Mouse (Mus musculus) liver, adult (tissue): ENCODE results near the gene Kit.

Experiments used
- GATA4 ChIP-seq: IDR thresholded peaks from 2 replicates; pipeline ENCODE4 v1.6.1; 2014; ENCODE audit warnings: mild to moderate bottlenecking, low read length; ENCODE audit not compliant: insufficient replicate concordance

The Kit gene

DNA sequence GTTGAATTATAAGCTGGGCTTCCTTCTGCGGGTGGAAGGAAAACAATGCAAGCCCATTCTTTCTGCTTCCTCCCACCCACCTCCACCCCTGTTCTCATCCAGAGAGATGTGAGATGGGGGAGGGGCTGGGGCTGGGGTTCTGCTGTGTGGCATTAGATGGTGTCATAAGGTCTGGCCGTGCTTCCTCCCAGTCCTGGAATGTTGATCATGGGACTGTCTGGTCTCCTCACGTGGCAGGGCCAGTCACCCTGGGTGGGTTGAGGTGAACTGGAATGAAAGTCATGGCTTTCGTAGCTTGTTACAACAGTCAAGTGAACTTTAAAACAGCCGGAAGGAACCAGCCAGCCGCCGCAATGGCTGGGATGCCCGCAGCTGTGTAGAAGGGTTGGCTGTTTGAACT is 78.7 kb downstream of the Kit start:
- TF ChIP-seq GATA4 = no peak

DNA sequence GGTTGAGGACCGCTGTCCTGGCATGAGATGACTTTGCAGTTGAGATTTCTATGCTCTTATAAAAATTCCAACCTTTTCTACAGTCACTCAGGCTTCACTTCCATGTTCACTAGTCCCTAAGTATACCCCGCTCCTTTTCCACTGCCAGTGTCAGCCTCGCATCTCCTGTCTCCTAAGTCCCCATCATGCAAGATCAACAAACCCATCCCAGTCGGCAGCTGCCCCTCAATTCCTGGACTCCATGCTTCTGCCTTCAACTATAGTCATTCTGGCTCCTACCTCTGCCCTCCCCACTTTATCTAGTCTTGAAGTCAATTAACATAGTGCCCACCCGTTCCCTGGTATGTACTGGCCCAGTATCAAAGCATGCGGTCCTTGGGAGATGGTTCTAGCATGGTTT is 83.9 kb downstream of the Kit start:
- no peak for TF ChIP-seq GATA4

DNA sequence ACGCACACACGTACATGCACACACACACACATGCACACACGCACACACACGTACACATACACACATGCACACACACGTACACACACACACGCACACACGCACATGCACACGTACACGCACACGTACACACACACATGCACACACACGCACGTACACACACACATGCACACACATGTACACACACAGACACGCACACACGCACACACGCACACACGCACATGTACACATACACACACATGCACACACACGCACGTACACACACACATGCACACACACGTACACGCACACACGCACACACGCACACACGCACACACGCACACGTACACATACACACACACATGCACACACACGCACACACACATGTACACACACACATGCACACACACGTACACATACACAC is 85.6 kb downstream of the Kit start:
- TF ChIP-seq GATA4 = no peak

DNA sequence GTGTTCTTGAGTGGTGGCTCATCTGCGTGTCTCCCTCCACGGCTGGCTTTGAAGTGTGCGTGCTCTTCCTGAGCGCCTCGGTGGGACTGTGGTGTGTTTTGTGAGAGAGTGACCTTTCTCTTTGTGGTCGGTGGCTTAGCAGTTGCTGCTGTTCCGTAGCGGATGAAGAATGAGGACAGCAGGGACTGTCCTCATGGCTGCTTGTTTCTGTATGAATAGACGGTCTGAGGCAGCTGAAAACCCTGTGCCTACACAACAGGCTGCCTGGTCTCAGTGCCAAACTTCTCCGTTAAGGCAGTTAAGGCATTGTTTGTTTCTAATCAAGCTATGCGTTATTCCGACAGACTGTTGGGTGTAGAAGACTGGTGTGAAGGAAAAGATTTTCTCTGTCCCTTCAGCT is 87.8 kb downstream of the Kit start:
- TF ChIP-seq GATA4 = no peak

DNA sequence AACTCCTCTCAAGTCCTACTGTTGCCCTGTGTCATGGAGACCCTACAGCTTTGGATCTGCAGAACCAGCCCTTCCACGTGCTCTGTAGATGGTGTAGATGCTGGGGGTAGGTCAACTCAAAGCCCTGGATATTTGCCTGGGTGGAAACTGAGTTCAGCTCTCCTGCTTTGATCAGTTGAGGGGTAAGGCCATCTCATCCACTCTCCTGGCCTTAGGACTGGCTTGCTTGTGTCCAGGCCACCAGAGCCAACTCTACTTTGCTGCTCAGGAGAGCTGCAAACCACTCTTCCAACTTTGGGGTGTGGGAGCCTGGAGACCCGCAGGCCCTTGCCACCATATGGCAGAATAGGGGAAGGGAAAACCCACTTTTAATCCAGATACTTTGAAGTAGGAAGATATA is 89.1 kb downstream of the Kit start:
- no peak for TF ChIP-seq GATA4

DNA sequence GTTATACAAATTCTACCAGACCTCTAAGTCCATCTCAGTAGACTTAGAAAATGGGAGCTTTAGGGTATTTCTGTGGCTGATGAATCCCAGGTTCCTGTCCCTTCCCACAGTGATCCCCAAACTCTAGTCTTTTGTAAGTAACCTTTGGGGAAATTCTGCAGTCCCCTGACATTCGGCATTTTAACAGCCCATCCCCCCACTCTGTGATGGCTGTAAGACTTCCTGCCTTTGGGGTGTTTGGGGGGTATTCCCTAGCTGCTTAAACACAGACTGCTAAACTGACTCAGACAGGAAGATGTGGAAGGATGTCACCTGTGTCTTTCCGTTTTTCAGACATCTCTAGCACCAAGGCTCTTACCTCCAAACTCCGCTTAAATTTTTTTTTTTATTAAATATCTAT is 92.4 kb downstream of the Kit start:
- TF ChIP-seq GATA4 = no peak

DNA sequence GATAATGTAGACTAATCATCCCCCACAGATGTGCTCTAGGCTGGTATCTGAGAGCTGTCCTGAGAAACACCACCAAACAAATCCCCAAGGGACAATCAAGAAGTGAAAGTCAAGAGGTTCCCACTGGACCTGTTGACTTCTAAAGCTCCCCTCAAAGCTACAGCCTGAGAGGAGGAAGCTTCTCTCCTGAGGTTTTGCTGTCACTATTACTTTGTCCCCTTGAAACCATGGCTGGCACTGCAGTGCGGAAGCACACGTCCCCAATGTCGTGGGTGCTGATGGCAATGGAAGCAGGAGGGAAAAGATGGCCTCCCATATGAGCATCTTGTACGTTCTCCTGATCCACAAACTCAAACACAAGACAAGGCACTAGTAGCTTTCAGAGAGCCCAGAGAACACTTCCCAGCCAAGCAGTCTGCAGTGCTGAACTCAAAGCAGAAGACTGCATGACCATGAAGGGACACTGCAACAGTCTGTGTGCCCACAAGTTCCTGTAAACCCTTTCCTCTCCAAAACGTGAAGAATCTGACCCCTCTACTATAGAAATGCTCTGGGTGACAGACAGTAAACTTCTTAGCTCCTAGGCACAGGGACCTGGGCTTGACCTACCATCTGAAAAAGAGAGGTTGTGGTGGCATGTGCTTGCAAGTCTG is 96.5 kb downstream of the Kit start:
- TF ChIP-seq GATA4 = no peak

DNA sequence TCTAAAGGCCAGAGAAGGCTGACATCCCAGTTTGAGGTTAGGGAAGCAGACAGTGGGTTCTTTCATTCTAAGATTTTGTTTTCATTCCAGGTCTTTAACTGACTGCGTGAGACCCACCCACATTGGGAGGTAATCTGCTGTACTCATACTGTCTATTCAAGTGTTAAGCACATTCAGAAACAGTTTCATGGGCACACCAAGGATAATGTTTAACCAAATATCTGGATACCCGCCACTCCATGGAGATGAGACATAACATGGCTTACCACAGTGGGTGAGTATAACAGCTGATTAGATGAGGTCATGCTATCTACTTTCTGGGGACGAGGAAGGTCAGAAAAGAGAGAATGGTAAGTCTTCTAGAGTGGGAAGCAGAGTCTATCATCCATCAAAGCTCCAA is 101.3 kb downstream of the Kit start:
- no peak for TF ChIP-seq GATA4

DNA sequence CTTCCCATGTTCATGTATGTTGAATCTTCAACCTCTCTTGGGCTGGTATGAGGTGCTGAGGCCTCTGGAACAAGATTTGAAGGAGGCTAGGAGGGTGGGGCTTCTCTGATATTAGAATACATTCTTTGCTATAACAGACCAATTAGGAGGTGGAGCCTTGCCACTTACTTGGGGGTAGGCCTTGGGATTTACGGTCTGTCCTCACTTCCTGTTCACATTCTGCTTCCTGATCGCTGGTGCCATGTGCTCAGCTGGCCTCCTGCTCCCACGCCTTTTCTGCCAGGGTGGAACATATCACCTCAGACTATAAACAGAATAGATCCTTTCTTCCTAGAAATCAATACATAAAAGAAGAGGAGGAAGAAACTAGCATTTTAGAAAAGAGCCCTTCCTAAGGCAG is 105.2 kb downstream of the Kit start:
- TF ChIP-seq GATA4 = no peak

DNA sequence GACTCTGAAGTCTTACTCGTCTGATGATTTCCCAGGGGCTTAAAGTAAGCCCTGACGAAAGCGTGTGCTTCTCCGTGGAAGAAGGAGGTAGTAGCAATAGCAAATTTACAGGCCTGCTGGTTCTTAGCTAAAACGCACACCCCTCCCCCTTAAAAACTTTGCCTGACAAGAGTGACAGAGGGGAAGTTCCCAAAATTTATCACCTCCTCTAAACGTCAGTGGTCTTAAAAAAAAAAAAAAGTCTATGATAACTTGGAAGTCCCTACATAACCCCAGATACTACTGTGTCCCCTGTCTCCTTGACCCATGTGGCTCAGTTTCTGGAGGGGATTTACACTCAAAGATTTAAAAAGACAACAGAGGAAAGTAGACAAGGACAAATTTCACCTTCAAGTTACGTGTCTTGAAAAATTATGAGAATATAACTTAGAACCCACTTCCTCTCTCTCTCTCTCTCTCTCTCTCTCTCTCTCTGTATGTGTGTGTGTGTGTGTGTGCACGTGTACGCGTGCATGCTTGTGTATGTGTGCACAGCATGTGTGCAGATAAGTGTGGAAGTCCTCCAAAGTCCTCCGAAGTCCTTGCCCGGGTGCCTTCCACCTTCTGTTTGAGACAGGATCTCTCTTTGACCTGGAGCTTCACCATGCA is 120.6 kb downstream of the Kit start:
- TF ChIP-seq GATA4 = no peak

DNA sequence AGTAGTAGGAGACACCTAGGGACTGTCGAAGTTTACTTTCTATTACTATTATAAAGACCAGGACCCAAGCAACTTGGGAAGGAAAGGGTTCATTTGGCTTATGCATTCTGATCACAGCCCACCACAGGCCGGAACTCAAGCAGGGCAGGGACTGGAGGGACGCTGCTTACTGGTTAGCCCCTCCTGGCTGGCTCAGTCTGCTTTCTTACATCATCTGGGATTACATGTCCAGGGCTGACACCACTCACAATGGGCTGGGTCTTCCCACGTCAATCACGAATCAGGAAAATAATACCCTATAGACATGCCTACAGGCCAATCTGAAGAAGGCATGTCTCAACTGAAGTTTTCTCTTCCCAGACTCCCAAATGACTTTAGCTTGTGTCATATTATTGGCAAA is 122.2 kb downstream of the Kit start:
- TF ChIP-seq GATA4 = no peak

DNA sequence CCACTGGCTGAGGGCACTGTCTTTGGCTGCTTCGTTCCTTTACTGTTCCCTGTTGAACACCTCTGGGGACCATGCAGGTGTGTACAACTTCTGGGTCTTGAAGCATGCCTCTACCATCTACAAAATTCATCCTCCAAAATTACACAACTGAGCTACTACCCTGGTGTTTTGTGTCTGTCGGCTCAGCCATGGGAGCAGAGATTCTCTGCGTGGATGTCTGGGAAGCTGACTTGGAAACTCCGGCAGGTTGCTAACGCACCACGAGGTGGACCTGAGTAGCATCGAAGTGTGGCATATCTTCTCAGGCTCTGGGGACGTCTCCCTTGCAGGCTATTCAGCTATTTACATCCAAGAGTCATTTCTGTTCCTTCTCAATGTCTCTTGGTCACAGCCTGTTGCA is 123.8 kb downstream of the Kit start:
- TF ChIP-seq GATA4 = no peak

DNA sequence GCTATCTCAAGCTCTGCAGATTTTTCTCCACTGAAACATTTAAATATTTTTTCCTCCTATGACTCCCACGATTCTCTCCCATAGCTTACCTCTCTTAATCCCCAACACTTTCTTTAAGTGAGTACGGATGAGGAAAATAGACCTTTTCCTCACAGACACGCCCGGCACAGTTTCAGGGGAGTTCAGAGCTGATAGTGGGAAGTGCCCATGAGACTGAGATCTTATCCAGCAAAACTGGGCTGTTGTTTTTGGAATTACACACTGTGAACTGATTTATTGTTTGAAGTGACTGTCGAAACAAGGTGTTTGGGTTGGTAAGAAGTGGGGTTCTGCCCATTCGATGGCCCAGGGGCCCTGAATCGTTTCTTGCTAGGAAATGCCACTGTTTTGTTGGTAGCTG is 124.4 kb downstream of the Kit start:
- TF ChIP-seq GATA4 = no peak

DNA sequence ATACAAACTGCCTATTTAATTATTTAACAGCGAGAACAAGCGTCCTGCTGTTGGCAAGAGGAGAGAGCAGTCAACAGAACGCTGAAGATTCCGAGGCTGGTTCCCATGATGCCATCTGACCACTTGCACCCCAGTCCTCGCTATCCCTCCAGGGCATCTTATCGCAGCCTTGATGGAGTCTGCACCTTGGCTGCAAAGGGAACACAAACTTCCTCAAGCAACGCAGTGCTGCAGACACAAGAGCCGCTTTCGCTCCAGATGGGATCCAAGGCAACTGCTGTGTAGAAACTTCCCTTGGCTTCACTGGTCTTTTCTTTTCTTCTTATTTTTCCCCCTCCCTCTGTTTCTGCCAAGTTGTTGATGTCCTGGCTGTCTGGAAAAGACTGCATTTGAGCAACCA is 124.8 kb downstream of the Kit start:
- no peak for TF ChIP-seq GATA4

DNA sequence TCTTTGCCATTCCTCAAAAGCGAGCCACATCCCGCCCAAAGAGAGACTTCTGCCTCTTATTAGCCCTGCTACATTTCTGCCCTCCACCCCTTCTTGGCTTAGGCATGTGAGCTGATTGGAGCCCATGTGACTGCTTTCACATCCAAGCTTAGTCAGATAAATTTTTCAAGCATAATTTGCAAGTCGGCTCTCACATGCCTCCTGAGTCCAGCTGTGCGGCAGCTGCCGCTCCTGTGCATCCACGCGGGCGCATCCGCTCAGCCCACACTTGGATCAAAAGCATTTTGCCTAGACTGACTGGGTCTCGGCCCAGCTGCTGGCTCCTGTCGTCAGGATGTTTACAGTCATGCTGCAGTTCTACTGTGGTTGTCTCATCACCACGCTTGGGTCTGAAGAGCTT is 126.9 kb downstream of the Kit start:
- TF ChIP-seq GATA4 = no peak

DNA sequence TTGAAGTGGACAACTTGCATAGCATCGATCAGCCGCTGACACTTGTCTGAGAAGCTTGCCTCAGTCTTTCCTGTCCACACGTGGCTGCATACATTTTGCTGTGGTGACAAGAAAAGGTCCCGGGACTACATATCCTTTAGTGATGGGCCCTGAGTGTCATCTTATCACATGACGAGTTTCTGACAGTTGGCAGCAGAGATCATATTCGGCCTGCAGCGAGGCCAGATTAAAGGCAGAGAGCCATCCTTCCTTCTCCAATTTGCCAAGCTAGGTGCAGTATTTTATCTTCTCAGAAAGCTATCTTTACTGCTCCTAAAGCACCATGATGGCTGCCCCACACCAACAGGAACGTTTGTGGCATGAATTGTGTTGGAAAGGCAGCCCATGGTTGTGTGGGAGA is 127.4 kb downstream of the Kit start:
- no peak for TF ChIP-seq GATA4

DNA sequence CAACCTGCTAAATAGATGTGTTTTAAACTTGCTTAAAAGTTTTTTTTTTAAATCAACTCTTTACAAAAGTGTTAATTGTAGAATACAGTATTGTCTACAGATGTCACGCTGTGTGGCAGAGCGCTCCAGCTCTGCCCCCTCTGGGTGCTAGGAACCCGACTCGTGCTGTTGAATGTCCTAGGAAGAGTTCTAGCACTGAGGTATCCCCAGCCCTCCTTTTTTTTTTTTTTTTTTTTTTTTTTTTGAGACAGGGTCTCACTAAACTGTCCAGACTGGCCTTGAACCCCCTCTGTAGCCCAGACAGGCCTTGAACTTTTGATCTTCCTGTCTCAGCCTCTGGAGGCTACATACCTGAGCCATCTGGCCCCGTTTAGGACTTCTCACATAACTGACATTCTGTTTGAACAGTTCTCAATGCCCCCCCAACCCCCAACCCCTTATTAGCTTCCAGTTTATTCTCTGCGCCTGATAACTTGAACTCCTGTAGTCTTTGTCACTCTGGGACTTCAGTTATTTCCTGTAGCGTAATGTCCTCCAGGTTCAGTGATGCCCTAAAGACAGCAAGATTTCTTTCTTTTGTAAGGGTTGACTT is 130.0 kb downstream of the Kit start:
- no peak for TF ChIP-seq GATA4

DNA sequence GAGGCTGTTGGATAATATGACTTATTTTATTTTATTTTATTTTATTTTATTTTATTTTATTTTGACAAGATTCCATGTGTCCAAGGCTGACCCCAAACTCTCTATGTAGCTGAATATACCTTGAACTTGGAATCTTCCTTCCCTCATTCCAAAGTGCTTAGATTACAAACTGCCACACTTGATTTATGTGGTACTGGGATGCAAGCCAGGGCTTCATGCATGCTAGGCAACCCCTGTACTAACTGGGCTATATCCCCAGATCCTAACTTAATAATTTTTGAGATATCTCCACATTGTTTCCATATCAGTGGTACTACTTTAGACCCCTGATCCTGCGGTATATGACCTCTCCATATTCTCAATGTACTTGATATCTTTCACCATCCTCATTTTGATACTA is 130.7 kb downstream of the Kit start:
- no peak for TF ChIP-seq GATA4
